Mouse (Mus musculus): ENCODE results near the gene Enpp5. TPM values are rescaled to one million over a fixed set of nuclear protein-coding genes. Genes with fewer than 3 reads are reported as not detected.

Gene Enpp5
- total and polyA plus RNA-seq, 2 experiments from 2014 or later = 113 to 119 TPM

DNA sequence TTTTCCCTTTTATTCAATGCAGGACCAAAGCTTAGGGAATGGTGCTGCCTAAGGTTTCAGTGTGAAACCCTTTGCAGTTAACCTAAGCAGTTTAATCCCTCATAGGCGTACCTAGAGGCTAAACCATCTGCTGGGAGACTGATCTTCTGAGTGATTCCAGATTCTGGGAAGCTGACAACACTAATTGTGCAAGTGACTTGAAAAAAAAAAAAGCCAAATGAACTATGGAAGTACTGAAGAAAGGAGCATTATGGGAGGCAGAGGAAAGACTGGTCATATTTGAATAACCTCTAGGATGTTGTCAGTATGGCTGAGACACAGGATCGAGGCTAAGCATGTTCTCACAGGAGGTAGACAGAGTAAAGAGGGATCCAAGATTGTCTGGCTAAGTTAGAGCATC is 36.3 kb upstream of the Enpp5 start:
- ATAC-seq = no peak
- no peak for TF ChIP-seq CTCF (IDR thresholded peaks at IDR 0.05; ENCODE audit: low read depth)

DNA sequence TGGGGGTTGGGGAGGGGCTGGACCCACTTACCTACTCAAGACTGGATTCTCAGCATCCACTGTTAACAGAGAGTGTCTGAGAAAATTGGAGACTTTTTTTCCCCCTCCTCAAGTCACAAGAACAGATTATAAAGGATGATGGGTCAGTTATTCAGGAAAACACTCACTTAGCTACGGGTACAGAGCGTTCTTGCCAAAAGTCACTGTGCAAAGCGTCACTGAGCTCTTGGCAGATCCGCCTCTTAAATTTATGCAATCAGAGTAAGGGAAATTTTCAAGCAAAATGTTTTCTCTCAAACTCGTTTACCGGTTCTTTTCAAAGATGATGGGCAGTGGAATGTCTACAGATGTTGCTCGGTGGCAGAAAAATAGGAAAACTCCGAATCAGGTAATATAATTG is 35.8 kb upstream of the Enpp5 start:
- TF ChIP-seq CTCF (IDR thresholded peaks at IDR 0.05; ENCODE audit: low read depth) = no peak
- Histone ChIP-seq H3K36me3 (ENCODE audit: insufficient read depth, low read length) (no peaks in the 10 kb centered on the region), H3K4me2 (ENCODE audit: low read depth, low read length) (no peak overlapping the region), H3K9me3 (ENCODE audit: low read length) (no peaks in the 10 kb centered on the region), H3K4me1 (ENCODE audit: insufficient read depth, low read length) (no peaks in the 10 kb centered on the region), H3K27me3 (ENCODE audit: insufficient read depth, low read length) (no peaks in the 10 kb centered on the region), H3K4me3 (ENCODE audit: low read length) (no peak overlapping the region), H3K27ac (no peak overlapping the region), H3K9ac (replicated peaks; ENCODE audit: low read length) (no peak overlapping the region)
- WGBS = 85% methylated on average over 8 of the region's 8 CpGs
- DNase-seq (ENCODE audit: low spot score) (no peak), ATAC-seq (no peak)

More for the DNA sequence above, 36.3 kb upstream of the Enpp5 start:
- H3K27ac ChIP-seq = no peak overlapping the region
- no peaks in the 10 kb centered on the region for H3K36me3 ChIP-seq (ENCODE audit: insufficient read depth, low read length)
- DNase-seq (ENCODE audit: low spot score) = no peak
- H3K4me2 ChIP-seq (ENCODE audit: low read depth, low read length) = no peak overlapping the region
- WGBS = 80% methylated on average over 2 of the region's 2 CpGs
- no peaks in the 10 kb centered on the region for H3K9me3 ChIP-seq (ENCODE audit: low read length)
- no peaks in the 10 kb centered on the region for H3K27me3 ChIP-seq (ENCODE audit: insufficient read depth, low read length)
- no peak overlapping the region for H3K4me3 ChIP-seq (ENCODE audit: low read length)
- no peak overlapping the region for H3K9ac ChIP-seq (replicated peaks; ENCODE audit: low read length)
- no peaks in the 10 kb centered on the region for H3K4me1 ChIP-seq (ENCODE audit: insufficient read depth, low read length)

DNA sequence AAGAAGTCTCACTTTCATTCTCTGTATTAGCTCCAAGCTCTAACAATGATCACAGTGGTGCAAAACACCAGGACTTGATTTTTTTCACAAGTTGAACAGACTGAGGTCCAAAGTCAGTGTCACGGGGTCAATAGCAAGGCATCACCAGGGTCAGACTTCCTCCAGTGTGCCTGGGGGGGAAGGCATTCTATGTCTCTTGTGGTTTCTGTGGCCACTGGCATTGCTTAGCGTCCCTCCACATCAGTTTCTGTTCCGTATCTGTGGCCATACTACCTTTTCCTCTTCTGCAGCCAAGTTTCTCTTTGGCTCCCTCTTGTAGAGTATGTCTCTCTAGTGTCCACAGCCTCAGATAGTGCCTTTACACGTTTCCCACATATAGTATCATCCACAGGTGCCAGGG is 25.2 kb upstream of the Enpp5 start:
- no peak overlapping the region for H3K27ac ChIP-seq
- H3K9me3 ChIP-seq (ENCODE audit: low read length) = no peaks in the 10 kb centered on the region
- no peak overlapping the region for H3K4me2 ChIP-seq (ENCODE audit: low read depth, low read length)
- no peaks in the 10 kb centered on the region for H3K36me3 ChIP-seq (ENCODE audit: insufficient read depth, low read length)
- H3K9ac ChIP-seq (replicated peaks; ENCODE audit: low read length) = no peak overlapping the region
- ATAC-seq (no peak), DNase-seq (ENCODE audit: low spot score) (no peak)
- H3K4me3 ChIP-seq (ENCODE audit: low read length) = no peak overlapping the region
- TF ChIP-seq CTCF (IDR thresholded peaks at IDR 0.05; ENCODE audit: low read depth) = no peak
- H3K4me1 ChIP-seq (ENCODE audit: insufficient read depth, low read length) = no peaks in the 10 kb centered on the region
- WGBS = 80% methylated on average over 4 of the region's 4 CpGs
- H3K27me3 ChIP-seq (ENCODE audit: insufficient read depth, low read length) = no peaks in the 10 kb centered on the region

DNA sequence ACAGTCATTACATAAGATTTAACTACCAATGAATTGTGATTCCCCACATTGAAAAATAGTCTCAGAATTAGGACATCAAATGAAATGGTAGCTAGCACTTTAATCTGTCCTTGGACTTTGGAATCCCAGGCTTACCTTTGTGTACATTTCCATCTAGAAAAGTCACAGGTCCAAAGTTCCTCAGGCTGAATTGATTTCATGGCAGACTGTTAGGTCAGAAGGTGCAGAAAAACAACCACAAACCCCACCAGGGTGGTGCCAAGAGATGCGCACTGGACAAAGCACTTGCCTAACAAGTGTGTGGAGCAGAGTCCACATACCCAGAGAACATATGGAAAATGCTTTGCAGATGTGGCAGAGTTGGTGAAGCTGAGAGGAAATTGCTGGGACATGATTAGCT is 21.5 kb upstream of the Enpp5 start:
- no peak overlapping the region for H3K27ac ChIP-seq
- no peak for TF ChIP-seq CTCF (IDR thresholded peaks at IDR 0.05; ENCODE audit: low read depth)
- no peaks in the 10 kb centered on the region for H3K9me3 ChIP-seq (ENCODE audit: low read length)
- ATAC-seq (no peak), DNase-seq (ENCODE audit: low spot score) (no peak)
- 97% methylated on average over 1 of the region's 1 CpGs for WGBS
- H3K27me3 ChIP-seq (ENCODE audit: insufficient read depth, low read length) = no peaks in the 10 kb centered on the region
- H3K4me2 ChIP-seq (ENCODE audit: low read depth, low read length) = no peak overlapping the region
- H3K36me3 ChIP-seq (ENCODE audit: insufficient read depth, low read length) = no peaks in the 10 kb centered on the region
- no peak overlapping the region for H3K9ac ChIP-seq (replicated peaks; ENCODE audit: low read length)
- no peak overlapping the region for H3K4me3 ChIP-seq (ENCODE audit: low read length)
- no peaks in the 10 kb centered on the region for H3K4me1 ChIP-seq (ENCODE audit: insufficient read depth, low read length)

DNA sequence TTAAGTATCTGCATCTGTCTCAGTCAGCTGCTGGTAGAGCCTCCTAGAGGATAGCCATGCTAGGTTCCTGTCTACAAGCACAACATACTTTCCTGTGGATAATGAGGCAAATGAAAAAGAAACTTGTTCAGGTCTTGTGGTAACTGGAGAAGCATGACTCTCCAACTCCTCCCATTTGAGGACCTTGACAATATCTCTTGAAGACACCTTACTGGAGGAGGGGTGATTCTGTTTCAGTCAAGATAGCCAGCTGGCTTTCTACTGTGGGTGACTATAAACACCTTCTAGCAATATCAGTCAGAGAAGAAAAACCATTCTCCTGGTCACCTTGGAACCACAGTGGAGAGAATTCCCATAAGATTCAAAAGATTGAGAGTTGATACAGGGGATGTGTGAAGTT is 20.5 kb upstream of the Enpp5 start:
- H3K4me3 ChIP-seq (ENCODE audit: low read length) = no peak overlapping the region
- no peak overlapping the region for H3K9ac ChIP-seq (replicated peaks; ENCODE audit: low read length)
- H3K4me1 ChIP-seq (ENCODE audit: insufficient read depth, low read length) = no peaks in the 10 kb centered on the region
- no peaks in the 10 kb centered on the region for H3K36me3 ChIP-seq (ENCODE audit: insufficient read depth, low read length)
- DNase-seq (ENCODE audit: low spot score) (no peak), ATAC-seq (no peak)
- no peak overlapping the region for H3K27ac ChIP-seq
- H3K4me2 ChIP-seq (ENCODE audit: low read depth, low read length) = no peak overlapping the region
- no peaks in the 10 kb centered on the region for H3K27me3 ChIP-seq (ENCODE audit: insufficient read depth, low read length)
- no peak for TF ChIP-seq CTCF (IDR thresholded peaks at IDR 0.05; ENCODE audit: low read depth)
- H3K9me3 ChIP-seq (ENCODE audit: low read length) = no peaks in the 10 kb centered on the region

DNA sequence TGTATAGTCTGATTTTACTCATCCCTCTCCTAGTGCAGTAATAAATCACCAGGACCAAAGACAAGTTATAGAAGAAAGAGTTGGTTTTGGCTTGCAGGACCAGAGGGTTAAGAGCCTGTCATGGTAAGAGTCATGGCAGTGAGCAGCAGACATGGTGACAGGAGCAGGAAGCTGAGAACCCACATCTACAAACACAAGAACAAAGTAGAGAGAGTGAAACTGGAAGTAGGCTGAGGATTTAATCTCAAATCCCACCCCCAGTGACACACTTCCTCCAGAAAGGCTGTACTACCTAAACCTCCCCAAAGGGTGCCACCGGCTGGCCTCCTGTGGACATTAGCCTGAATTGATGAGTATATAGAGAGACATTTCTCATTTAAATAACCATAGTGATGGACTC is 17.8 kb upstream of the Enpp5 start:
- Histone ChIP-seq H3K9ac (replicated peaks; ENCODE audit: low read length) (no peak overlapping the region), H3K36me3 (ENCODE audit: insufficient read depth, low read length) (no peaks in the 10 kb centered on the region), H3K4me2 (ENCODE audit: low read depth, low read length) (no peak overlapping the region), H3K4me3 (ENCODE audit: low read length) (no peak overlapping the region), H3K9me3 (ENCODE audit: low read length) (no peaks in the 10 kb centered on the region), H3K27ac (no peak overlapping the region), H3K27me3 (ENCODE audit: insufficient read depth, low read length) (no peaks in the 10 kb centered on the region), H3K4me1 (ENCODE audit: insufficient read depth, low read length) (no peaks in the 10 kb centered on the region)
- no peak for TF ChIP-seq CTCF (IDR thresholded peaks at IDR 0.05; ENCODE audit: low read depth)
- ATAC-seq (no peak), DNase-seq (ENCODE audit: low spot score) (no peak)
- 100% methylated on average over 1 of the region's 1 CpGs for WGBS

DNA sequence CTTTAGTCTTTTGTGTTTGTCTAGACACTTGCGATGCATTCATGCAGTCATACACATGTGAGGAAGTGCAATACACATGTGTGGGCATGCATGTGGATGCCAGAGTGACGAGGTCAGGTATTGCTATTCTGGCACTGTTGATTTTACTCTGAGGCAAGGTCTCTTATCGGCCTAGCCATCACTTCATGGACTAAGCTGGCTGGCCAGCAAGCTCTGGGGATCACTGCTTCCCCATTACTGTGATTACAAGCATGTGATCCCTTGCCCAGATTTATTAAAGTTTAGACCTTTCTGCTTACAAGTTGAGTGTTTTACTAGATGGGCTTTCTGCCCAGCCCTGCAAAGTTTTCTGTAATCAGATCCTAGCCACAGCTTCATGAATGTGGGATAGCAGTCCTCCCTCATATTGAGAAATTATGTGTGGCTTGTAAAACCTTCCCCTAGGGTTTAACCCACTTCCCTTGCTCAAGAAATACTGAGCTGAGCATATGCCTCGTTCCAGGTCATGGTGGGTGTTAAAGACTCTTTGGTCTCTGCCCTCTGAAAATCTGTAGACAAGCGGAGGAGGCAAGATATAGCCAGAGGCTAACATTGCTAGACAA is 17.2 kb upstream of the Enpp5 start:
- H3K4me1 ChIP-seq (ENCODE audit: insufficient read depth, low read length) = no peaks in the 10 kb centered on the region
- no peak overlapping the region for H3K9ac ChIP-seq (replicated peaks; ENCODE audit: low read length)
- no peaks in the 10 kb centered on the region for H3K27me3 ChIP-seq (ENCODE audit: insufficient read depth, low read length)
- no peaks in the 10 kb centered on the region for H3K36me3 ChIP-seq (ENCODE audit: insufficient read depth, low read length)
- no peak for TF ChIP-seq CTCF (IDR thresholded peaks at IDR 0.05; ENCODE audit: low read depth)
- H3K9me3 ChIP-seq (ENCODE audit: low read length) = no peaks in the 10 kb centered on the region
- H3K4me3 ChIP-seq (ENCODE audit: low read length) = no peak overlapping the region
- DNase-seq (ENCODE audit: low spot score) (no peak), ATAC-seq (no peak)
- no peak overlapping the region for H3K27ac ChIP-seq
- H3K4me2 ChIP-seq (ENCODE audit: low read depth, low read length) = no peak overlapping the region
- WGBS = 76% methylated on average over 5 of the region's 5 CpGs
